Mouse (Mus musculus) brain, embryonic 14.5 days (tissue): ENCODE results near the gene Usp51.

Source experiments
- CTCF ChIP-seq: fragments of 200-500 bp; IDR thresholded peaks from 2 replicates; pipeline ENCODE4 v1.5.1; 2012; ENCODE audit warnings: inconsistent platforms, mild to moderate bottlenecking, moderate library complexity, borderline replicate concordance; ENCODE audit not compliant: insufficient read depth, insufficient read length; ENCODE audit errors: extremely low read depth
- POLR2A ChIP-seq: fragments of 200-500 bp; IDR thresholded peaks from 2 replicates; pipeline ENCODE4 v1.6.1; 2012; ENCODE audit warnings: mild to moderate bottlenecking, inconsistent platforms, borderline replicate concordance; ENCODE audit not compliant: poor library complexity, insufficient read depth, insufficient read length, severe bottlenecking; ENCODE audit errors: extremely low read depth

DNA sequence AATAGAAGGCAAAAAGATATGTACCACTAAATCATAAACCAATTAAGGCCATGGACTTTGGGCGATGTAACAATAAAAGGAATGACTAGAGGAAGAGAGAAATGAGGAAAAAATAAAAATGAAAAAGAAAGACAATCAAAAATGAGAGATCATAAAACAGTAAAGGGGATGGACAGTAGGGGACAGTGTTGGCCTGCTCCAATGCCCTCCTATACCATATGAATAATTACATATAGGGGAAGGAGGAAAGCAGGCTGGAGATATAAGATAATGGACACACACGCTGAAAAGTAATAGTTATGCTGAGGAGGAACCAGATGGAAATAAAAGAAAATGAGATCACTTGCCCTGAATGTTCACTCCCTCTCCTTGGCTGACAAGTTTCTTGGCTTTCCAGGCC lies 21.3 kb upstream of the Usp51 start:
- no peak for TF ChIP-seq CTCF
- TF ChIP-seq POLR2A: no peak
